26 mouse cellular contexts compared by ENCODE assay signal in genomic region chr9:15766821-15767220, GRCm38 (mm10). TPM values are rescaled to one million over a fixed set of nuclear protein-coding genes. Genes with fewer than 3 reads are reported as not detected.
A peak's percentile ranks its signal among the peaks of the same experiment; 100 is the strongest.
DNase-seq lines count a peak whose midpoint lies in the region; ATAC-seq lines count a peak whose summit lies in the region.
"Had no signal": no experiment of that assay in that cellular context is flagged by ENCODE, and none has a peak within 500 bp of the region (broad histone marks: within the 10 kb centered on the region; RNA-seq: fewer than 3 reads in every experiment).

No protein-coding gene starts in this region.

- WGBS in forebrain, embryonic 12.5 days = 70% methylated on average over 5 of the region's 5 CpGs
- 67% methylated on average over 5 of the region's 5 CpGs for WGBS in forebrain, embryonic 10.5 days
- WGBS in hindbrain, embryonic 13.5 days = 32% methylated on average over 5 of the region's 5 CpGs
- WGBS in hindbrain, embryonic 10.5 days = 75% methylated on average over 5 of the region's 5 CpGs
- 36% methylated on average over 5 of the region's 5 CpGs for WGBS in hindbrain, embryonic 14.5 days
- WGBS in neural tube, embryonic 13.5 days = 16% methylated on average over 5 of the region's 5 CpGs

- no peak overlapping the region for H3K4me3 ChIP-seq in forebrain, embryonic 12.5 days (replicated peaks)
- H3K4me3 ChIP-seq in forebrain, embryonic 10.5 days = no peak overlapping the region
- H3K4me3 ChIP-seq in hindbrain, embryonic 13.5 days = no peak overlapping the region
- no peak overlapping the region for H3K4me3 ChIP-seq in hindbrain, embryonic 10.5 days
- no peak overlapping the region for H3K4me3 ChIP-seq in hindbrain, embryonic 14.5 days (replicated peaks; ENCODE audit: low read length)
- H3K4me3 ChIP-seq in neural tube, embryonic 13.5 days = no peak overlapping the region
- H3K4me3 ChIP-seq: gastrocnemius, adult 2 months; heart, embryonic 13.5 days; intestine, embryonic 15.5 days; layer of hippocampus, adult 2 months; left cerebral cortex, adult 2 months; limb, embryonic 12.5 days; liver, embryonic 15.5 days had no signal

- no peak overlapping the region for H3K4me2 ChIP-seq in forebrain, embryonic 12.5 days
- H3K4me2 ChIP-seq in hindbrain, embryonic 13.5 days = no peak overlapping the region
- no peak overlapping the region for H3K4me2 ChIP-seq in hindbrain, embryonic 14.5 days (replicated peaks)
- H3K4me2 ChIP-seq in neural tube, embryonic 13.5 days = no peak overlapping the region
- H3K4me2 ChIP-seq: heart, embryonic 13.5 days; intestine, embryonic 15.5 days; limb, embryonic 12.5 days; liver, embryonic 15.5 days; lung, embryonic 14.5 days had no signal

- peaks cover 19% of the 10 kb centered on the region for H3K27me3 ChIP-seq in forebrain, embryonic 12.5 days
- peaks cover 33% of the 10 kb centered on the region for H3K27me3 ChIP-seq in forebrain, embryonic 10.5 days (ENCODE audit: poor library complexity, severe bottlenecking)
- no peaks in the 10 kb centered on the region for H3K27me3 ChIP-seq in hindbrain, embryonic 13.5 days
- peaks cover 4% of the 10 kb centered on the region; the same call in 1 of the 2 replicates for H3K27me3 ChIP-seq in hindbrain, embryonic 10.5 days (ENCODE audit: insufficient read depth, poor library complexity, severe bottlenecking)
- H3K27me3 ChIP-seq in hindbrain, embryonic 14.5 days (ENCODE audit: control insufficient read depth, insufficient read depth, low read length) = no peaks in the 10 kb centered on the region
- H3K27me3 ChIP-seq in neural tube, embryonic 13.5 days = no peaks in the 10 kb centered on the region
- H3K27me3 ChIP-seq: heart, embryonic 13.5 days; intestine, embryonic 15.5 days; limb, embryonic 12.5 days; liver, embryonic 15.5 days had no signal

- H3K9ac ChIP-seq in forebrain, embryonic 12.5 days = no peak overlapping the region
- H3K9ac ChIP-seq in hindbrain, embryonic 13.5 days = no peak overlapping the region
- H3K9ac ChIP-seq in hindbrain, embryonic 14.5 days = no peak overlapping the region
- H3K9ac ChIP-seq in neural tube, embryonic 13.5 days = no peak overlapping the region
- H3K9ac ChIP-seq: heart, embryonic 13.5 days; intestine, embryonic 15.5 days; limb, embryonic 12.5 days; liver, embryonic 15.5 days; lung, embryonic 14.5 days had no signal

- no peaks in the 10 kb centered on the region for H3K36me3 ChIP-seq in forebrain, embryonic 12.5 days (replicated peaks)
- H3K36me3 ChIP-seq in forebrain, embryonic 10.5 days (replicated peaks) = no peaks in the 10 kb centered on the region
- H3K36me3 ChIP-seq in hindbrain, embryonic 13.5 days = no peaks in the 10 kb centered on the region
- H3K36me3 ChIP-seq in hindbrain, embryonic 10.5 days = no peaks in the 10 kb centered on the region
- H3K36me3 ChIP-seq in hindbrain, embryonic 14.5 days (replicated peaks; ENCODE audit: control insufficient read depth, insufficient read depth) = no peaks in the 10 kb centered on the region
- no peaks in the 10 kb centered on the region for H3K36me3 ChIP-seq in neural tube, embryonic 13.5 days
- H3K36me3 ChIP-seq: heart, embryonic 13.5 days; intestine, embryonic 15.5 days; limb, embryonic 12.5 days; liver, embryonic 15.5 days had no signal

- DNase-seq in forebrain, embryonic 10.5 days (ENCODE audit: extremely low spot score, low spot score) = no peak
- DNase-seq in hindbrain, embryonic 10.5 days (ENCODE audit: low spot score) = no peak
- no peak for DNase-seq in hindbrain, embryonic 14.5 days (ENCODE audit: low spot score)
- no peak for DNase-seq in yolk sac, embryonic 10.5 days (ENCODE audit: low spot score)
- DNase-seq in frontal cortex, postnatal 36 days (ENCODE audit: low spot score in 2 of 2) = no peak
- DNase-seq: adrenal gland, postnatal 14 days; cerebellum, adult 11-12 months; cerebellum, adult 9-11 months; gastrocnemius, adult 2 months; heart, postnatal 10 days; kidney, adult 2 months; kidney, postnatal 36 days; midbrain, embryonic 14.5 days; right cerebral cortex, adult 18-20 months; spleen, adult 18-20 months; thymus, postnatal 14 days had no signal

- H3K9me3 ChIP-seq in forebrain, embryonic 12.5 days = no peaks in the 10 kb centered on the region
- H3K9me3 ChIP-seq in forebrain, embryonic 10.5 days = no peaks in the 10 kb centered on the region
- H3K9me3 ChIP-seq in hindbrain, embryonic 13.5 days = no peaks in the 10 kb centered on the region
- no peaks in the 10 kb centered on the region for H3K9me3 ChIP-seq in hindbrain, embryonic 10.5 days
- no peaks in the 10 kb centered on the region for H3K9me3 ChIP-seq in hindbrain, embryonic 14.5 days (ENCODE audit: control insufficient read depth, low read length)
- no peaks in the 10 kb centered on the region for H3K9me3 ChIP-seq in neural tube, embryonic 13.5 days
- H3K9me3 ChIP-seq: heart, embryonic 13.5 days; intestine, embryonic 15.5 days; limb, embryonic 12.5 days; liver, embryonic 15.5 days had no signal

- ATAC-seq in forebrain, embryonic 12.5 days (ENCODE audit: low FRiP score) = peak; percentile 51; the same call in 1 of the 2 replicates
- peak; percentile 74 for ATAC-seq in hindbrain, embryonic 13.5 days (ENCODE audit: low FRiP score)
- ATAC-seq in hindbrain, embryonic 14.5 days (ENCODE audit: low FRiP score) = peak; percentile 40; the same call in 1 of the 2 replicates
- ATAC-seq in neural tube, embryonic 13.5 days (ENCODE audit: low read depth) = peak; percentile 84
- ATAC-seq: intestine, embryonic 15.5 days had no signal

- H3K27ac ChIP-seq in forebrain, embryonic 12.5 days = no peak overlapping the region
- no peak overlapping the region for H3K27ac ChIP-seq in forebrain, embryonic 10.5 days
- H3K27ac ChIP-seq in hindbrain, embryonic 13.5 days = peak overlapping the region; percentile 30
- no peak overlapping the region for H3K27ac ChIP-seq in hindbrain, embryonic 10.5 days
- H3K27ac ChIP-seq in hindbrain, embryonic 14.5 days = 0 out of 2 replicates have a peak overlapping the region, but pooled peaks have one; percentile 4
- H3K27ac ChIP-seq in neural tube, embryonic 13.5 days (replicated peaks) = peak overlapping the region; percentile 70
- H3K27ac ChIP-seq: gastrocnemius, adult 2 months; heart, embryonic 13.5 days; intestine, embryonic 15.5 days; layer of hippocampus, adult 2 months; left cerebral cortex, adult 2 months; limb, embryonic 12.5 days; liver, embryonic 15.5 days had no signal

- no peaks in the 10 kb centered on the region for H3K4me1 ChIP-seq in forebrain, embryonic 12.5 days
- H3K4me1 ChIP-seq in forebrain, embryonic 10.5 days = 0 out of 2 replicates have a peak, but pooled peaks cover 4% of the 10 kb centered on the region
- peaks cover 8% of the 10 kb centered on the region for H3K4me1 ChIP-seq in hindbrain, embryonic 13.5 days (replicated peaks)
- no peaks in the 10 kb centered on the region for H3K4me1 ChIP-seq in hindbrain, embryonic 10.5 days (replicated peaks)
- H3K4me1 ChIP-seq in hindbrain, embryonic 14.5 days (replicated peaks; ENCODE audit: control insufficient read depth, insufficient read depth, low read length) = 0 out of 2 replicates have a peak, but pooled peaks cover 4% of the 10 kb centered on the region
- peaks cover 12% of the 10 kb centered on the region for H3K4me1 ChIP-seq in neural tube, embryonic 13.5 days (replicated peaks)
- H3K4me1 ChIP-seq: heart, embryonic 13.5 days; intestine, embryonic 15.5 days; liver, embryonic 15.5 days had no signal

RNA-seq across cellular contexts. Expression of gene Slc36a4, which starts 57.3 kb away (rescaled TPM):
- polyA plus RNA-seq in forebrain, embryonic 12.5 days (2016; fragmentation: Nextera tagmentation; extraction: Ambion mirVana) = 22.3 and 24.4 TPM in 2 replicates
- 9.9 and 10.9 TPM in 2 replicates for polyA plus RNA-seq in forebrain, embryonic 10.5 days (2016; fragmentation: Nextera tagmentation; extraction: Ambion mirVana)
- polyA plus RNA-seq in hindbrain, embryonic 13.5 days (2015; fragmentation: Nextera tagmentation; extraction: Ambion mirVana) = 21.4 and 27.2 TPM in 2 replicates
- 11.3 and 12.4 TPM in 2 replicates for polyA plus RNA-seq in hindbrain, embryonic 10.5 days (2016; fragmentation: Nextera tagmentation; extraction: Ambion mirVana)
- polyA plus RNA-seq in hindbrain, embryonic 14.5 days (2014; fragmentation: Nextera tagmentation; extraction: Ambion mirVana) = 41.1 and 48.1 TPM in 2 replicates
- polyA plus RNA-seq in neural tube, embryonic 13.5 days (2015; fragmentation: Nextera tagmentation; extraction: Ambion mirVana) = 18.8 and 23.4 TPM in 2 replicates

Comparison
In these comparisons a context has a peak if more than half of its experiments do, and no peak if none do; other contexts are left out.
1. H3K27ac ChIP-seq: peak in hindbrain, embryonic 13.5 days (single experiment), hindbrain, embryonic 14.5 days (single experiment) and neural tube, embryonic 13.5 days (single experiment); none in forebrain, embryonic 12.5 days (single experiment), forebrain, embryonic 10.5 days (single experiment) and hindbrain, embryonic 10.5 days (single experiment).
2. Peak in every context shown above with its lines, with median percentiles within 50 percentile points of each other: ATAC-seq.